Mouse (Mus musculus) T-helper 2 cell (primary cell): ENCODE results near the gene Pigr.

ENCODE experiments used
- in situ Hi-C: fragments of 300-600 bp; cut with MboI, MseI; formaldehyde crosslinking; loops from one replicate; pipeline ENCODE4 v1.15.1; 2025; ENCODE audit warnings: high pct_unique_total_duplicates

The Pigr gene

DNA sequence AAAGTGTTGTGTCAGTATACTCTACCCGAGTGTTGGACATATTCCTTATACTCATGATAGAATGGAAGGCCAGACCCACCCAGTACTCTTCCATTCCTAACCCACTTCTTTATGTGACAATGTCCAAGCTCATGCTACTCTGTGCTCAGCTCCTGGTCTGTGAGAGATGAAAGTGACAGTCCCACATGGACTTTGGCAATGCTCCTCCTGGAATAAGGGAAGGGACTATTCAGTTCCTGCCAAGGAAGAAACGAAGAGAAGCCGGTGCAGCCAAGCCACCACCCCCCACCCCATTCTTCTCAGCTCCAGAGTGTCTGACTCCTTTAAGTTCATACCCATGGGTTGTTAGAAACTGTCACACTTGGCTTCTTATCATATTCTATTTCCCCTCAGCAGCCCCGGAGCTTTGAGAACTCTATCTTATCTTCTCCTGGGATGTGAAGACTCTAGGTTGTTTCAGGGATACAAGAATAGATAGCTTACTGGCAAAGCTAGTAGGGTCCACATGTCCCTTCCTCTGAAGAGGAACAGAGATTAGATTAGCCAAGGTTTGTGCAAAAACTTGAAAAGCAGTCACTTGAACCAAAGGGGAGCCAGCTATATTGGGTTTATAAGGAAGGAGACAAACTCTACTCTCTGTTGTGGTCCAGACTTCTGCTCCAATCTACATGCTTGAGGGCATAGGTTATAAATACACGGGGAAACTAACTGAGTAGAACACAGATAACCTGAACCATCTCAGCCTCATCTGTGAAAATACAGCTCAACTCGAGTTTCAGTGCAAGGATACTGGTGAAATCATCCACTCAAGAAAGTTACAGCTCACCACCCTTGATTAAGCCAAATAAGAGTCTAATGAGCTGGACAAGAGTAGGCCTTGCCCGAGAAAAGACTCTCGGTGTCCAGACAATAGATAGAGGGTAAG is 3.7 kb downstream of the Pigr start:
- in situ Hi-C loops = no loop called here

DNA sequence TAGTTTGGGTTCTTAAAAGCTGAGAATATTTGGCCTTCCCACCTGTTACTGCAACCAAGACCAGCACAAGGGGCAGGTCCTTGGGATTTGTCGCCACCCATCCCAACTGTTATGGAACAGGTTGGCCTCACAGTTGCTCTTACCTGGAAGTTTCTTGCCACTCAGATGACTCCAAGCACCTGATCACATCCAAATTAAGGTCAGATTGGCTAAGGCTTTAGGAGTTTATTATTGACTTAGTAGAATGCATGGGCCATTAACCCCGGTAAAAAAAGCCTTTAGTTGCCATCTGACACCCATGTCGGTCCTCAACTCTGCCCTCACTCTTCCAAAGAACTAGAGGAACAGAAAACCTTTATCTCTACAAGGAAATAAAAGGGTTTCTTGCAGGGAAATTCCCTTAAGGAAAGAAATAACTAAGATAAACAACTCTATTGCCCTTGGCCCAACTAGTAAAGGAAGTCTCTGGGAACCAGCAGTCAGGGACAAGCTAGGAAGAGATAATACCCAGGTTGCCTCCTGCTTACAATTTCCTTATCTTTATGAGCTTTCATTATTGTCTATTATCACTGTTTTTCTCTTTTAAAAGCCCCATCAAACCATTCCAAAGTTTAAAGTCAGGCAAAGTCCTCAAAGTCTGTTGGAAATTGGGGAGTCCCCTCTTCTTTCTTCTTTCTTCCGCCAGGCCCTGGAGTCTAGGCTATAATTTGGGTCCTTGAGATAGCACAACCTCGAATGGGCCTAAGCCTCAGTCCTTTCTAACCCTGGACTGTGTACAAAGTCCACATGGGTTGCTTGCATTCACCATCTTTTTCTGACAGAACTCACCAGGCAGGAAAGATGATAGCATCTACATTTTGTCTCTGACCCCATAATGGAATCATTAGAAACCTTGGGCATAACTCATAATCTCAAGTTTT is 6.0 kb downstream of the Pigr start:
- in situ Hi-C loops = no loop called here

DNA sequence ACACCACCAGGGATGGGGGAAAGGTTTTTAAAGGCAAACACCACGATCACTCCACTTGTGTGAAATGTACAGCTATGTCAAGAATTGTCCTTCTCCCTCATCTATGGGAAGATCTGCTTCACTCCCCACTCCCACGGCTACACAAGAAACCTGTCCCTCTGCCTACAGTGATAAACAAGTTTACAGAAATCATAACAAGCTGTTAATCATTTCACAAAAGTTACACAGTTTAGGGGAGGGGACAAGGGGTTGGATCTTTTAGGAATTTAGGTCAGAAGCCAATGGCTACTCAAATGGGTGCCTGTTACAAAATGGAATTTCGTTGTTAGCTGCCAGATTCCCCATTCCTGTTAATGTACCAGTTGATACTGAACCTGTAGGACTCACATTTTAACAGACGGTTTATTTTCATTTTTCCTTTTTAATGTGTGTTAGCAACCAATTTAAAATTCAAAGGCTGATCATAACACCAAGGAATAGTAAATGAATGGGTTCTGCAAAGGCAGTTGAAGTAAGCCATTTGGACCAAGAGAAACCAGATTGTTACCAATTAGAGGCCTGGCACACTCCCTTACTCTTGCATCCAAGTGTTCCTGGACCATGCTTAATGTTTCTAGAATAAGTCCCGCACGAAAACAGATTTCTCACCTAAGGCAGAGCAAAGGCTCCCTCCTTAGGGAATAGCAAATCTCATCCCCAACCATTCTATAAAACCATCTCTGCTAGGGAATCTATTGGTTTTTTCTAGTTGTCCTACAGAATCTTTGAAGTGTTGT is 8.9 kb downstream of the Pigr start:
- in situ Hi-C loops = no loop called here

- in situ Hi-C loops = no loop called here
Observed at GRCm38 (mm10) chr1:130838288-130838687, 11.8 kb downstream of the Pigr start.

GRCm38 (mm10) chr1:130840599-130841379 is 14.3 kb downstream of the Pigr start:
- in situ Hi-C loops = no loop called here

- in situ Hi-C loops = no loop called here
Observed at GRCm38 (mm10) chr1:130841621-130842020, 15.1 kb downstream of the Pigr start.

DNA sequence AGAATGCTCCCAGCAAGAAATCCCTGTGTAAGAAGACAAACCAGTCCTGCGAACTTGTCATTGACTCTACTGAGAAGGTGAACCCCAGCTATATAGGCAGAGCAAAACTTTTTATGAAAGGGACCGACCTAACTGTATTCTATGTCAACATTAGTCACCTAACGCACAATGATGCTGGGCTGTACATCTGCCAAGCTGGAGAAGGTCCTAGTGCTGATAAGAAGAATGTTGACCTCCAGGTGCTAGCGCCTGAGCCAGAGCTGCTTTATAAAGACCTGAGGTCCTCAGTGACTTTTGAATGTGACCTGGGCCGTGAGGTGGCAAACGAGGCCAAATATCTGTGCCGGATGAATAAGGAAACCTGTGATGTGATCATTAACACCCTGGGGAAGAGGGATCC is 18.0 kb downstream of the Pigr start:
- in situ Hi-C loops = no loop called here

DNA sequence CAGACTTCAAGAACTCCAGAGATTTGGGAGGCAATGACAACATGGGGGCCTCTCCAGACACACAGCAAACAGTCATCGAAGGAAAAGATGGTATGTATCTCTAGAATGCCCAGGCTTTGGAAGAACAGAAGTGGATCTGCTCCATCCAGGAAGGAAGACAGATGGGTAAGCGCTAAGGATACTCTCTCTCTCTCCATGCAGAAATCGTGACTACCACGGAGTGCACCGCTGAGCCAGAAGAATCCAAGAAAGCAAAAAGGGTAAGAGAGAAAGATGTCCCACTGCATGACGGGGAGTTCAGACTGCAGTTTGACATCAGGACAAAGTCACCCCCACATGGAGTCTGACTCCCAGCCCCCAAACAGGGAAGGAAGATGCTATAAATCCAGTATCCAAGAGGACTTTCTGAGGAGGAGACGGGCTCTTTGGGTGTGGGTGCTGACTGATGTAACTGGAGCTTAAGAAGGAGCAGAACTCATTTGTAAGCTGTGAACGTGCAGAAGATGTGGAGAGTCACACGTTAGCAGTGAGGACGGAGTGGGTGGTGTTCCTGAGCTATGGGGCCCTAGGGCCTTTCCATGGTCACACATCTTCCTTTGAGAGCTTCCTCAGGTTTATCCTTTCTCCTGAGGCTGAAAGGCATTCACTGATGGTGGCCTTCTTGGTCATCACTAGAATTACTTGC is 23.2 kb downstream of the Pigr start:
- in situ Hi-C loops = no loop called here

DNA sequence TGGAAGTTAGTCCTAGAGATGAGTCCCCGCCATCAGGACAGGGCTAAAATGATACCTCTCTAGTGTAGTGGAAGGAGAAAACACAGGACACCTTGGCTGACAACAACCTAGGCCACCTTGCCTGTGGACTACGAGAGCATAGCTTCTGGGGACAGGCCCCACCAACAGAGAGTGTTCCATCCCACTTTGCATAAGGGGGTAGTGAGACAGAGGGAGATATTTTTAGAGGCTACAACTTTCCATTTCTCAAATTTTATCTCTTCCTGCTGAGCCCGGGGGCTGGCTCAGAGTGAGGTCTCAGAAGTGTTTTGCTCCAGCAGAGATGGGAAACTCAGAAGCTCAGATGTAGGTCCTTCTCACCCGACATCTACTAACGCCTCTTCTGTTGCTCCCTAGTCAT is 23.9 kb downstream of the Pigr start:
- in situ Hi-C loops = no loop called here

DNA sequence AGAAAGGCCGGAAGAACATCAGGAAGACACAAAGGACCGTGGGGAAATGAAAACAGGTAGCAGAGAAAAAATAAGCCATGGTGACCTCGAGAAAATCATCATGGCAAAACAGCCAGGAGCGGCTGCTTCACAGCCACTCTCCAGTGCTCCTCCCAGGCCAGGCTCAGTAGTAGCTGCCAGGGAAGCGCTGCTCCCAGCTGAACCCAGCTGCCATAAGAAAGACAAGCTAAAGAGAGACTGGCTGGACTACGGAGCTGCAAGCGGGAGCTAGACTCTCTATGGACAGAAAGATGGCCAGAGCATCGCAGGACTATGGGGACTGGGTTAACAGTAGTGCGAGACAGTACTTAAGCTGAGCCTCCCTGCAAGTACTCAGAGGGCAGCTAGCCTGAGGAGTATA is 28.3 kb downstream of the Pigr start:
- in situ Hi-C loops = no loop called here

GRCm38 (mm10) chr1:130855723-130856122 is 29.2 kb downstream of the Pigr start:
- in situ Hi-C loops = no loop called here

GRCm38 (mm10) chr1:130857456-130857855 is 31.0 kb downstream of the Pigr start:
- in situ Hi-C loops = no loop called here

DNA sequence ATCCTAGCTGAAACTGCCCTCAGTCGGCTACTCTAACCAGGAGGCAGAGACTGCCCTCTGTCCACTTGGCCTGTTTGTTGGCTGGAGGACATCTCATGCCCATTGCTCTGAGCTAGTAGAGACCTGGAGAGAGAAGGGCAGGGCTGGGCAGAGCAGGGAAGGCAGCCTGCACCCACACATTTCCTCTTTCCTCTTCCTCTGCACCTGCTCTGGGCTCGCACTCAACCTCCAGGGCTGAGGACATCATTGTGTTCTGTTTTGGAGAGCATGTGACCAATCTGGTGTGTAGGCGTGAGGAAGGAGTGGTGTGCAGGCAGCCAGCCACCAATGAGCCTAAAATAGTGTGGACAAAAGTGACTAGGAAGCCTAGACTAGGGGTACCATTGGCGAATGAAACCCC is 37.8 kb downstream of the Pigr start:
- in situ Hi-C loops = no loop called here

DNA sequence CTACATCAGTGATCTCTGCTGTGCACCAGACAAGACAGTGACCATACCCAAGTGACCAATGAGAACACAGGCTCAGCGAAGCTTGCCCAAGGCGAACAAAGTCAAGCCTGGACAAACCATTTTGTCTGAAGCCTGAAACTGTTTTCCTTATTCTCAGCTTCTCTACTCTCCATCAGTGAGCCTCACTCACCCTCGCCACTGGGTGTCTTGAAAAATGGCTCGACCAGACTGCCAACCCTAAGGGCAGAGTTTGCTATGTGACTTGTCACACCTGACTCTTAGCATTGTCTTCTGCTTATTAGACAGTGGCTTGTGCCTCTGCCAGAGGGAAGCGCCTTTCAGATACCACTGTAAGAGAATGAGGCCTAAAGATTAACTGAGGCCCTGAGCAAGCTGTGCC is 38.3 kb downstream of the Pigr start:
- in situ Hi-C loops = no loop called here

GRCm38 (mm10) chr1:130865541-130866221 is 39.2 kb downstream of the Pigr start, which contains the start of gene Fcmr:
Fcmr (plus strand) TSS chr1:130865669.
- in situ Hi-C loops = no loop called here

- in situ Hi-C loops = loop anchor here (5.0 kb wide), 1 partner anchor 184 kb away; no protein-coding TSS in a partner anchor
Observed at GRCm38 (mm10) chr1:130872912-130873311, 46.4 kb downstream of the Pigr start.

GRCm38 (mm10) chr1:130875139-130875538 is 48.7 kb downstream of the Pigr start:
- in situ Hi-C loops = no loop called here

DNA sequence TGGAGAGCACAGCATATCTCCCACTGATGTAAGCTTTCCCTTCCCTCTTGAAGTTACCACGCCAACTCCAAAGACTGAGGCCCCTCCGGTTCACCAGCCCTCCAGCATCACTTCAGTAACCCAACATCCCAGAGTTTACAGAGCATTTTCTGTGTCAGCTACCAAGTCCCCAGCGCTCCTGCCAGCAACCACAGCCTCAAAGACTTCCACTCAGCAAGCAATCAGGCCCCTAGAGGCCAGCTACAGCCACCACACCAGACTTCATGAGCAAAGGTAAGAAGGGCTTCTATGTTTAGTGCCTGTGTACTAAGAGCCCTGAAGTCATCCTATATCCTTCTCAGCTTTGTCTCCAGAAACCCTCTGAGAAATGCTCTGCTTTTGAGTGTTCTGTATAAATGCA is 49.4 kb downstream of the Pigr start:
- in situ Hi-C loops = no loop called here

DNA sequence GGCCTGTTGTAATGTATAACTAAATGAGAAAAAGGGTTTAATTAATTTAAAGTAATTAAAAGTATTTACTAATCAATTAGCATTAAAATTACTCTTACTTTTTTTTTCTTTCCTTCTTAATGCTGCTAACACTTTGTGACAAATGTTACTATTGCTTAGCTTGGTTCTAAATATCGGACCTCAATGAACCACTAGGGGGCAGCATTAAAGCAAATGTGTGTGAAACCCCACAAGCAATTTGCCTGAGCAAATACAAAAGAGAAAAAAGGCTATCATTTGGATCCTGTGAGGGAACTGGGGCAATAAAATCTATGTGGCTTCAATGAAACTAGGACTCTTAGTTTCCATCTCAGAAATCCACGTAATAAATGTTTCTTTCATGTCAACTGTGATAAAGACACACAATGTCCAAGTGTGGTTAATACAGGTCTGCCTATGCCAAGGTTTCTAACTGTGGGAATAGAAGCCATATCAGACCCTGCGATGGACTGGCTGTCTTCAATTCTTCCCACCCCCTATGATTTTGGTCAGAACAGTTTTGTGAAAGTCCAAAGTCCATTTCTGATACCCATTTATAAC is 50.5 kb downstream of the Pigr start:
- in situ Hi-C loops = no loop called here
